Mouse (Mus musculus) lung, postnatal 0 days (tissue): ENCODE data around the gene Gm26661. TPM values are rescaled to one million over a fixed set of nuclear protein-coding genes. Genes with fewer than 3 reads are reported as not detected.

ENCODE experiments used
- ATAC-seq: fragments of 200-750 bp; cut with Nextera tagmentation; 2 replicates; pipeline ENCODE4 v1.8.0; 2017; ENCODE audit warnings: moderate library complexity
- DNase-seq: peaks from one replicate; pipeline ENCODE4 v3.0.0-alpha.2; 2016; ENCODE audit warnings: low spot score
- H3K27ac ChIP-seq: fragments of 300-500 bp; sonication (generic); 2 replicates; pipeline ENCODE4 v1.5.1; 2014; ENCODE audit warnings: antibody characterized with exemption, mild to moderate bottlenecking, low read length, mixed read lengths
- H3K27me3 ChIP-seq: fragments of 300-500 bp; sonication (generic); replicated peaks from 2 replicates; pipeline ENCODE4 v1.6.1; 2014; ENCODE audit warnings: low read length, mixed read lengths; ENCODE audit not compliant: insufficient read depth
- H3K36me3 ChIP-seq: fragments of 300-500 bp; sonication (generic); 2 replicates; pipeline ENCODE4 v1.6.1; 2014; ENCODE audit warnings: low read length, mixed read lengths; ENCODE audit not compliant: insufficient read depth
- H3K4me1 ChIP-seq: fragments of 300-500 bp; sonication (generic); 2 replicates; pipeline ENCODE4 v1.6.1; 2014; ENCODE audit warnings: antibody characterized with exemption, low read depth, low read length, mixed read lengths; ENCODE audit not compliant: insufficient read depth
- H3K4me2 ChIP-seq: fragments of 300-500 bp; sonication (generic); replicated peaks from 2 replicates; pipeline ENCODE4 v1.6.1; 2014; ENCODE audit warnings: low read depth, mild to moderate bottlenecking, low read length, moderate library complexity, mixed read lengths
- H3K4me3 ChIP-seq: fragments of 300-500 bp; sonication (generic); 2 replicates; pipeline ENCODE4 v1.5.1; 2014; ENCODE audit warnings: low read depth, low read length
- H3K9ac ChIP-seq: fragments of 300-500 bp; sonication (generic); replicated peaks from 2 replicates; pipeline ENCODE4 v1.6.1; 2014; ENCODE audit warnings: low read depth, mild to moderate bottlenecking
- H3K9me3 ChIP-seq: fragments of 300-500 bp; sonication (generic); 2 replicates; pipeline ENCODE4 v1.6.1; 2016; ENCODE audit warnings: low read length, mixed read lengths
- CTCF ChIP-seq: IDR thresholded peaks from 2 replicates; pipeline ENCODE4 v1.5.1; 2016; ENCODE audit warnings: antibody characterized with exemption, mild to moderate bottlenecking
- EP300 ChIP-seq: IDR thresholded peaks from 2 replicates; pipeline ENCODE4 v1.6.1; 2016; ENCODE audit warnings: antibody characterized with exemption, mild to moderate bottlenecking, control low read depth
- WGBS: fragments of 180-500 bp; shearing (Covaris S2); extraction: QIAGEN DNeasy Blood & Tissue Kit; methylation state at CpG from one replicate; pipeline ENCODE4 v1.1.7; 2014; 5-methylcytosine and 5-hydroxymethylcytosine counted together
- polyA plus RNA-seq: library from polyadenylated mRNA; unstranded; fragments of >200 nt; fragmentation: Nextera tagmentation; extraction: Ambion mirVana; gene quantifications from 2 replicates; pipeline ENCODE4 v1.2.1, GENCODE M21; 2015

The Gm26661 gene
- polyA plus RNA-seq = not detected in 2 replicates

- Histone ChIP-seq H3K36me3 (no peaks in the 10 kb centered on the region), H3K27me3 (no peaks in the 10 kb centered on the region), H3K4me3 (peak within 1 kb of the TSS; percentile 27), H3K4me2 (peak within 1 kb of the TSS; percentile 48), H3K27ac (no peak within 1 kb of the TSS), H3K4me1 (no peaks in the 10 kb centered on the region), H3K9ac (no peak within 1 kb of the TSS), H3K9me3 (no peaks in the 10 kb centered on the region)
- TF ChIP-seq CTCF (peak; percentile 54), EP300 (no peak)
- ATAC-seq (peak; percentile 94), DNase-seq (peak; percentile 89)
- 5% methylated on average over 26 of the region's 30 CpGs for WGBS
These were observed at the start of gene Gm26661 for GRCm38 (mm10) chr14:7791532-7792159. Gene Gm26661 (plus strand): TSS chr14:7791587.

- H3K27me3 ChIP-seq = no peaks in the 10 kb centered on the region
- H3K4me1 ChIP-seq = no peaks in the 10 kb centered on the region
- peak; percentile 43; the same call in 1 of the 2 replicates for ATAC-seq
- H3K36me3 ChIP-seq = no peaks in the 10 kb centered on the region
- H3K9me3 ChIP-seq = no peaks in the 10 kb centered on the region
- peak; percentile 81 for TF ChIP-seq CTCF
- TF ChIP-seq EP300 = no peak
- WGBS = 18% methylated on average over 11 of the region's 11 CpGs
- no peak overlapping the region for H3K9ac ChIP-seq
- peak; percentile 71 for DNase-seq
- no peak overlapping the region for H3K27ac ChIP-seq
- H3K4me3 ChIP-seq = no peak overlapping the region
- peak overlapping the region; percentile 35 for H3K4me2 ChIP-seq
These were observed 42.2 kb upstream of the Gm26661 start for GRCm38 (mm10) chr14:7748944-7749763.

GRCm38 (mm10) chr14:7749764-7750089 lies 41.7 kb upstream of the Gm26661 start:
- WGBS = 11% methylated on average over 4 of the region's 4 CpGs
- TF ChIP-seq EP300 (no peak), CTCF (no peak)
- no peaks in the 10 kb centered on the region for H3K4me1 ChIP-seq
- ATAC-seq = no peak
- no peaks in the 10 kb centered on the region for H3K9me3 ChIP-seq
- no peak overlapping the region for H3K27ac ChIP-seq
- H3K4me3 ChIP-seq = no peak overlapping the region
- H3K4me2 ChIP-seq = no peak overlapping the region
- no peak for DNase-seq
- no peaks in the 10 kb centered on the region for H3K36me3 ChIP-seq
- no peak overlapping the region for H3K9ac ChIP-seq
- no peaks in the 10 kb centered on the region for H3K27me3 ChIP-seq

GRCm38 (mm10) chr14:7765569-7766314 lies 25.6 kb upstream of the Gm26661 start:
- Histone ChIP-seq H3K4me3 (no peak overlapping the region), H3K27ac (no peak overlapping the region), H3K9me3 (no peaks in the 10 kb centered on the region), H3K9ac (no peak overlapping the region), H3K27me3 (no peaks in the 10 kb centered on the region), H3K4me2 (no peak overlapping the region), H3K36me3 (no peaks in the 10 kb centered on the region), H3K4me1 (no peaks in the 10 kb centered on the region)
- ATAC-seq (peak; percentile 86), DNase-seq (peak; percentile 82)
- no peak for TF ChIP-seq EP300
- peak; percentile 95 for TF ChIP-seq CTCF
- WGBS = 14% methylated on average over 9 of the region's 9 CpGs

DNA sequence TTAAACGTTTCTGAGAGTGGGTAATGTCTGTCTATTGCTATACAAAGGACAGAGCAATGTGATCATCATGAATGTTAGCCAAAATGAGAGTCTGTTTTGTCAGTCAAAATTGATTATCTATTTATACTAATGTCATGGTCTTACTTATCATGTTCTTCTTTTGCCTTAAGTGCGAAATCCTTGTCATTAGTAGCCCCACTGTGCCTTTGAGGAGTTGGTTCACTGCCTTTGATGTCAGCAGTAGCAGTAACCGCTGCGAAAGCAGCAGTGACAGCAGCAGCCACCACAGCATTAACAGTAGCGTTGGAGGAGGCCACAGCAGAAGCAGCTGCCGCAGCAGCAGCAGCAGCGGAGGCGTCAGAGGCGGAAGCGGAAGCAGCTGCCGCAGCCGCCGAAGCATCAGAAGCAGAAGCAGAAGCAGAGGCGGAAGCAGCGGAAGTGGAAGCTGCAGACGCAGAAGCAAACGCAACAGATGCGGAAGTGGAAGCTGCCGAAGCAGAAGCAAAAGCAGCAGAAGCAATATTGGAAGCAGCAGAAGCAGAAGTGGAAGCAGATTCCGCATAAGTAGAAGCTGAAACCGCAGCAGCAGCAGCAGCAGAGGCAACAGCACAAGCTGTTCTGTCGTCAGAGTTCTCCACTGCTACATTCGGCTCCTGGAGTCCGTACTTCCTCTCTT lies 17.5 kb upstream of the Gm26661 start:
- peak overlapping the region; percentile 33; the same call in 1 of the 2 replicates for H3K27ac ChIP-seq
- ATAC-seq = peak; percentile 87
- 26% methylated on average over 24 of the region's 24 CpGs for WGBS
- H3K36me3 ChIP-seq = no peaks in the 10 kb centered on the region
- no peaks in the 10 kb centered on the region for H3K9me3 ChIP-seq
- H3K9ac ChIP-seq = no peak overlapping the region; the same call in 1 of the 2 replicates
- peak overlapping the region; percentile 45 for H3K4me3 ChIP-seq
- TF ChIP-seq CTCF (no peak), EP300 (no peak)
- peak; percentile 87 for DNase-seq
- no peaks in the 10 kb centered on the region for H3K27me3 ChIP-seq
- no peaks in the 10 kb centered on the region for H3K4me1 ChIP-seq
- peak overlapping the region; percentile 48 for H3K4me2 ChIP-seq
